Mouse (Mus musculus) lung, adult 2 months (tissue): ENCODE data around the gene Macrod2.

Experiments used
- CTCF ChIP-seq: fragments of 200-500 bp; IDR thresholded peaks from 2 replicates; pipeline ENCODE4 v1.5.1; 2011; ENCODE audit warnings: mild to moderate bottlenecking, low read length, control low read depth; ENCODE audit not compliant: insufficient read depth
- POLR2A ChIP-seq: fragments of 200-500 bp; IDR thresholded peaks from 2 replicates; pipeline ENCODE4 v1.6.1; 2011; ENCODE audit warnings: low read depth, mild to moderate bottlenecking, control low read depth, low read length, borderline replicate concordance; ENCODE audit errors: extremely low read depth

GRCm38 (mm10) chr2:141173167-141173566 is 778.1 kb downstream of the Macrod2 start:
- TF ChIP-seq POLR2A (no peak), CTCF (no peak)
